Mouse (Mus musculus) limb, embryonic 13.5 days (tissue): ENCODE data around the gene Gpr137c. TPM values are rescaled to one million over a fixed set of nuclear protein-coding genes. Genes with fewer than 3 reads are reported as not detected.

Source experiments
- ATAC-seq: fragments of 200-750 bp; cut with Nextera tagmentation; 2 replicates; pipeline ENCODE4 v1.8.0; 2017; ENCODE audit warnings: low read depth, moderate number of reproducible peaks, moderate TSS enrichment; ENCODE audit not compliant: low FRiP score
- H3K27ac ChIP-seq: fragments of 300-500 bp; sonication (generic); 2 replicates; pipeline ENCODE4 v1.5.1; 2015; ENCODE audit warnings: inconsistent platforms, mild to moderate bottlenecking, moderate library complexity
- H3K27me3 ChIP-seq: fragments of 300-500 bp; sonication (generic); 2 replicates; pipeline ENCODE4 v1.6.1; 2015; ENCODE audit warnings: mild to moderate bottlenecking, inconsistent platforms
- H3K36me3 ChIP-seq: fragments of 300-500 bp; sonication (generic); 2 replicates; pipeline ENCODE4 v1.6.1; 2015; ENCODE audit warnings: inconsistent platforms, mild to moderate bottlenecking, moderate library complexity
- H3K4me1 ChIP-seq: fragments of 300-500 bp; sonication (generic); 2 replicates; pipeline ENCODE4 v1.6.1; 2015; ENCODE audit warnings: inconsistent platforms
- H3K4me2 ChIP-seq: fragments of 300-500 bp; sonication (generic); replicated peaks from 2 replicates; pipeline ENCODE4 v1.6.1; 2015; ENCODE audit warnings: inconsistent platforms, mild to moderate bottlenecking, moderate library complexity
- H3K4me3 ChIP-seq: fragments of 300-500 bp; sonication (generic); 2 replicates; pipeline ENCODE4 v1.5.1; 2015; ENCODE audit warnings: moderate library complexity, mild to moderate bottlenecking, inconsistent platforms
- H3K9ac ChIP-seq: fragments of 300-500 bp; sonication (generic); 2 replicates; pipeline ENCODE4 v1.6.1; 2015; ENCODE audit warnings: mild to moderate bottlenecking, inconsistent platforms
- H3K9me3 ChIP-seq: fragments of 300-500 bp; sonication (generic); 2 replicates; pipeline ENCODE4 v1.6.1; 2016; ENCODE audit warnings: inconsistent platforms
- whole genome bisulfite sequencing: fragments of 180-500 bp; shearing (Covaris S2); methylation state at CpG from one replicate; pipeline ENCODE4 v1.1.7; 2015; 5-methylcytosine and 5-hydroxymethylcytosine counted together
- polyA plus RNA-seq: library from polyadenylated mRNA; unstranded; fragments of >200 nt; fragmentation: Nextera tagmentation; extraction: Ambion mirVana; gene quantifications from 2 replicates; pipeline ENCODE4 v1.2.1, GENCODE M21; 2015

Gene Gpr137c
- 3.8 and 4.0 TPM in 2 replicates for polyA plus RNA-seq

- WGBS = under 1% methylated on average over 67 of the region's 86 CpGs
- Histone ChIP-seq H3K4me3 (peak within 1 kb of the TSS; percentile 85), H3K9ac (peak within 1 kb of the TSS; percentile 88), H3K36me3 (no peaks in the 10 kb centered on the region), H3K4me1 (no peaks in the 10 kb centered on the region; the same call in 1 of the 2 replicates), H3K27me3 (no peaks in the 10 kb centered on the region), H3K27ac (peak within 1 kb of the TSS; percentile 94), H3K4me2 (peak within 1 kb of the TSS; percentile 93), H3K9me3 (no peaks in the 10 kb centered on the region)
- peak; percentile 99 for ATAC-seq
These were observed at the start of gene Gpr137c for GRCm38 (mm10) chr14:45219281-45220089. Gpr137c (plus strand) TSS chr14:45219717.

GRCm38 (mm10) chr14:45172260-45172659, 47.3 kb upstream of the Gpr137c start:
- no peak overlapping the region for H3K27ac ChIP-seq
- ATAC-seq = no peak
- peaks cover 5% of the 10 kb centered on the region; the same call in 1 of the 2 replicates for H3K4me1 ChIP-seq
- 91% methylated on average over 5 of the region's 5 CpGs for WGBS
- no peak overlapping the region for H3K9ac ChIP-seq
- no peaks in the 10 kb centered on the region for H3K27me3 ChIP-seq
- H3K4me2 ChIP-seq = no peak overlapping the region
- H3K36me3 ChIP-seq = no peaks in the 10 kb centered on the region
- H3K4me3 ChIP-seq = no peak overlapping the region
- H3K9me3 ChIP-seq = no peaks in the 10 kb centered on the region

- H3K4me1 ChIP-seq = peaks cover 5% of the 10 kb centered on the region; the same call in 1 of the 2 replicates
- H3K9me3 ChIP-seq = no peaks in the 10 kb centered on the region
- ATAC-seq = no peak
- 78% methylated on average over 14 of the region's 14 CpGs for WGBS
- no peaks in the 10 kb centered on the region for H3K36me3 ChIP-seq
- H3K4me2 ChIP-seq = no peak overlapping the region
- no peaks in the 10 kb centered on the region for H3K27me3 ChIP-seq
- H3K9ac ChIP-seq = no peak overlapping the region
- H3K27ac ChIP-seq = no peak overlapping the region
- H3K4me3 ChIP-seq = no peak overlapping the region
These were observed 44.3 kb upstream of the Gpr137c start for GRCm38 (mm10) chr14:45175012-45175740.

- Histone ChIP-seq H3K27ac (no peak overlapping the region), H3K4me3 (no peak overlapping the region), H3K9ac (no peak overlapping the region), H3K36me3 (no peaks in the 10 kb centered on the region; the same call in 1 of the 2 replicates), H3K4me2 (no peak overlapping the region), H3K4me1 (peaks cover 5% of the 10 kb centered on the region; the same call in 1 of the 2 replicates), H3K9me3 (no peaks in the 10 kb centered on the region), H3K27me3 (no peaks in the 10 kb centered on the region)
- no peak for ATAC-seq
- WGBS = 22% methylated on average over 2 of the region's 2 CpGs
These were observed 40.3 kb upstream of the Gpr137c start for GRCm38 (mm10) chr14:45179186-45179585.

- Histone ChIP-seq H3K4me1 (peaks cover 5% of the 10 kb centered on the region; the same call in 1 of the 2 replicates), H3K27ac (no peak overlapping the region), H3K9me3 (no peaks in the 10 kb centered on the region), H3K36me3 (no peaks in the 10 kb centered on the region; the same call in 1 of the 2 replicates), H3K4me3 (no peak overlapping the region), H3K27me3 (no peaks in the 10 kb centered on the region), H3K9ac (no peak overlapping the region), H3K4me2 (no peak overlapping the region)
- 41% methylated on average over 2 of the region's 2 CpGs for WGBS
- no peak for ATAC-seq
These were observed 39.9 kb upstream of the Gpr137c start for GRCm38 (mm10) chr14:45179606-45180005.

GRCm38 (mm10) chr14:45181611-45182010, 37.9 kb upstream of the Gpr137c start:
- no peaks in the 10 kb centered on the region for H3K9me3 ChIP-seq
- no peaks in the 10 kb centered on the region for H3K4me1 ChIP-seq
- H3K27ac ChIP-seq = no peak overlapping the region
- no peak for ATAC-seq
- WGBS = 80% methylated on average over 4 of the region's 4 CpGs
- H3K9ac ChIP-seq = no peak overlapping the region
- H3K36me3 ChIP-seq = no peaks in the 10 kb centered on the region; the same call in 1 of the 2 replicates
- no peak overlapping the region for H3K4me3 ChIP-seq
- no peaks in the 10 kb centered on the region for H3K27me3 ChIP-seq
- no peak overlapping the region for H3K4me2 ChIP-seq

- no peak overlapping the region for H3K4me3 ChIP-seq
- no peak overlapping the region for H3K27ac ChIP-seq
- WGBS = 75% methylated on average over 2 of the region's 2 CpGs
- no peaks in the 10 kb centered on the region for H3K27me3 ChIP-seq
- H3K9ac ChIP-seq = no peak overlapping the region
- no peaks in the 10 kb centered on the region for H3K4me1 ChIP-seq
- H3K4me2 ChIP-seq = no peak overlapping the region
- no peaks in the 10 kb centered on the region for H3K9me3 ChIP-seq
- H3K36me3 ChIP-seq = 0 out of 2 replicates have a peak, but pooled peaks cover 2% of the 10 kb centered on the region
- ATAC-seq = no peak
These were observed 28.5 kb upstream of the Gpr137c start for GRCm38 (mm10) chr14:45190999-45191398.

- Histone ChIP-seq H3K9me3 (no peaks in the 10 kb centered on the region), H3K27ac (no peak overlapping the region), H3K4me3 (no peak overlapping the region), H3K27me3 (no peaks in the 10 kb centered on the region), H3K4me1 (no peaks in the 10 kb centered on the region), H3K36me3 (peaks cover 16% of the 10 kb centered on the region), H3K4me2 (no peak overlapping the region), H3K9ac (no peak overlapping the region)
- no peak for ATAC-seq
These were observed 18.9 kb upstream of the Gpr137c start for GRCm38 (mm10) chr14:45200607-45201006.

GRCm38 (mm10) chr14:45210683-45211082, 8.8 kb upstream of the Gpr137c start:
- ATAC-seq = no peak
- no peak overlapping the region for H3K27ac ChIP-seq
- no peak overlapping the region for H3K9ac ChIP-seq
- 79% methylated on average over 4 of the region's 4 CpGs for WGBS
- no peaks in the 10 kb centered on the region for H3K27me3 ChIP-seq
- H3K4me3 ChIP-seq = no peak overlapping the region
- peaks cover 14% of the 10 kb centered on the region for H3K36me3 ChIP-seq
- H3K4me2 ChIP-seq = no peak overlapping the region
- H3K9me3 ChIP-seq = no peaks in the 10 kb centered on the region
- H3K4me1 ChIP-seq = no peaks in the 10 kb centered on the region

- no peak overlapping the region for H3K4me3 ChIP-seq
- H3K4me2 ChIP-seq = no peak overlapping the region
- 96% methylated on average over 1 of the region's 1 CpGs for WGBS
- H3K27ac ChIP-seq = no peak overlapping the region
- H3K9me3 ChIP-seq = no peaks in the 10 kb centered on the region
- H3K27me3 ChIP-seq = no peaks in the 10 kb centered on the region
- no peak overlapping the region for H3K9ac ChIP-seq
- no peaks in the 10 kb centered on the region for H3K4me1 ChIP-seq
- H3K36me3 ChIP-seq = peaks cover 14% of the 10 kb centered on the region
- ATAC-seq = no peak
These were observed 8.1 kb upstream of the Gpr137c start for GRCm38 (mm10) chr14:45211431-45211830.

GRCm38 (mm10) chr14:45216711-45217340, 2.7 kb upstream of the Gpr137c start:
- Histone ChIP-seq H3K27ac (no peak overlapping the region), H3K36me3 (peaks cover 6% of the 10 kb centered on the region), H3K27me3 (no peaks in the 10 kb centered on the region), H3K4me1 (no peaks in the 10 kb centered on the region; the same call in 1 of the 2 replicates), H3K4me2 (no peak overlapping the region), H3K4me3 (no peak overlapping the region), H3K9me3 (no peaks in the 10 kb centered on the region), H3K9ac (no peak overlapping the region)
- 90% methylated on average over 9 of the region's 9 CpGs for whole genome bisulfite sequencing
- ATAC-seq = no peak

GRCm38 (mm10) chr14:45217693-45218092, 1.8 kb upstream of the Gpr137c start:
- Histone ChIP-seq H3K4me2 (0 out of 2 replicates have a peak overlapping the region, but pooled peaks have one; percentile 81), H3K36me3 (peaks cover 2% of the 10 kb centered on the region; the same call in 1 of the 2 replicates), H3K4me1 (no peaks in the 10 kb centered on the region; the same call in 1 of the 2 replicates), H3K27ac (no peak overlapping the region), H3K27me3 (no peaks in the 10 kb centered on the region), H3K4me3 (no peak overlapping the region), H3K9ac (no peak overlapping the region), H3K9me3 (no peaks in the 10 kb centered on the region)
- WGBS = 88% methylated on average over 4 of the region's 4 CpGs
- no peak for ATAC-seq
